Mouse (Mus musculus): ENCODE measurements around the gene Ehmt2. TPM values are rescaled to one million over a fixed set of nuclear protein-coding genes. Genes with fewer than 3 reads are reported as not detected.
A peak's percentile ranks its signal among the peaks of the same experiment; 100 is the strongest.
"Not testable (repeated sequence)": the region's sequence is repeated elsewhere in the genome, so short reads cannot be mapped to it uniquely, and the experiment has no call there.

Gene Ehmt2
- total RNA-seq, 2 experiments from 2014 or later: 175 to 184 TPM

GRCm38 (mm10) chr17:34893072-34893824 lies 5.0 kb upstream of the Ehmt2 start:
- no peak for DNase-seq (ENCODE audit: extremely low spot score in 1 of 2, low spot score in 2 of 2)
- Histone ChIP-seq H3K27ac (peak overlapping the region; percentile 86), H3K4me3 (peak overlapping the region; percentile 69)
- intact Hi-C loops (cut with DNase I): loop anchor here (2.0 to 10.0 kb wide), 4 partner anchors 38 to 768 kb away; partner anchors contain the start of genes Atp6v1g2 and Brd2
- no peak for TF ChIP-seq CTCF (IDR thresholded peaks at IDR 0.05)

- Histone ChIP-seq H3K4me3 (peak overlapping the region; percentile 69), H3K27ac (peak overlapping the region; percentile 91)
- intact Hi-C loops (cut with DNase I): loop anchor here (5.0 to 10.0 kb wide), 3 partner anchors 242 to 769 kb away; partner anchors contain the start of genes Atp6v1g2 and Brd2
- peak; percentile 91 to 93 for DNase-seq (ENCODE audit: extremely low spot score in 1 of 2, low spot score in 2 of 2)
- peak; percentile 6; the same call in 1 of the 2 replicates for TF ChIP-seq CTCF (IDR thresholded peaks at IDR 0.05)
These were observed 4.1 kb upstream of the Ehmt2 start for GRCm38 (mm10) chr17:34894074-34894597.

DNA sequence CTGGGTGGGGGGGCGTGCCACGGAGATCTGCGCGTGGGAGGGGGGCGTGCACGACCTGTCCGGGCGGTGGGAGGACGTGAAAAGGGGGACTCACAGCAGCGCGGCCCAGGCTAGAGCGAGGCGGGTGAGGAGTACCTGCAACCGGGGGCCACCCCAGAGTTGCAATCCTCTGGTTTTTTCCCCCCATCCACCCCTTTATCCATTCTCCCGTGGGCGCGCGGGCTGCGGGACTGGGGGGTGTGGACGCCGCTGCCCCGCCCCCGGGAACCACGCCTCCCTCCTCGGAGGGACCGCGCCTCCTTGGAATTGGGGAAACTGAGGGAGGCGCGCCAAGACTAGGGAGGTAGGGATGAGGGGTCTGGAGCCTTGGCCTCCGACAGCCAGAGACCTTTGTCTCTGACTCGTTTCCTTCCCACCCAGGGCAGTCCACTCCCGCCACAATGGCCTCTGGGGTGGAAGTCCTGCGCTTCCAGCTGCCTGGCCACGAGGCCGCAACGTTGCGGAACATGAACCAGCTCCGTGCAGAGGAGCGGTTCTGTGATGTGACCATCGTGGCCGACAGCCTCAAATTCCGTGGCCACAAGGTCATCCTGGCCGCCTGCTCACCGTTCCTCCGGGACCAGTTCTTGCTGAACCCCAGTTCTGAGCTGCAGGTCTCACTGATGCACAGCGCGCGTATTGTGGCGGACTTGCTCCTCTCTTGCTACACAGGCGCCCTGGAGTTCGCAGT lies 3.3 kb upstream of the Ehmt2 start:
- intact Hi-C loops (cut with DNase I): loop anchor here (5.0 to 10.0 kb wide), 3 partner anchors 243 to 770 kb away; partner anchors contain the start of genes Atp6v1g2 and Brd2
- no peak for TF ChIP-seq CTCF (IDR thresholded peaks at IDR 0.05)
- peak; percentile 53 to 56 for DNase-seq (ENCODE audit: extremely low spot score in 1 of 2, low spot score in 2 of 2)
- Histone ChIP-seq H3K4me3 (peak overlapping the region; percentile 69), H3K27ac (peak overlapping the region; percentile 91)

DNA sequence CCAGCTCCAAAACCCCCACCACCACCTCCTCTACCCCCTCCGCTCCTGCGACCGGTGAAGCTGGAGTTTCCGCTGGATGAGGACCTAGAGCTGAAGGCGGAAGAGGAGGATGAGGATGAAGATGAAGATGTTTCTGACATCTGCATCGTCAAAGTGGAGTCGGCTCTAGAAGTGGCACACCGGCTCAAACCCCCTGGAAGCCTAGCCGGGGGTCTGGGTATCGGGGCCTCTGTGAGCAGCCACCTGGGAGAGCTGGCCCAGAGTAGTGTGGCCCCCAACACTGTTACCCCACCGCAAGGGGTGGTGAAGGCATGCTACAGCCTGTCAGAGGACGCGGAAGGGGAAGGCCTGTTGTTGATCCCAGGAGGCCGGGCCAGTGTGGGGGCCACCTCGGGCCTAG lies 2.5 kb upstream of the Ehmt2 start:
- intact Hi-C loops (cut with DNase I): loop anchor here (10.0 kb wide), 1 partner anchor 771 kb away; the partner anchor contains the start of gene Brd2
- H3K27ac ChIP-seq: no peak overlapping the region
- no peak for TF ChIP-seq CTCF (IDR thresholded peaks at IDR 0.05)
- no peak overlapping the region for H3K4me3 ChIP-seq
- DNase-seq (ENCODE audit: extremely low spot score in 1 of 2, low spot score in 2 of 2): no peak

DNA sequence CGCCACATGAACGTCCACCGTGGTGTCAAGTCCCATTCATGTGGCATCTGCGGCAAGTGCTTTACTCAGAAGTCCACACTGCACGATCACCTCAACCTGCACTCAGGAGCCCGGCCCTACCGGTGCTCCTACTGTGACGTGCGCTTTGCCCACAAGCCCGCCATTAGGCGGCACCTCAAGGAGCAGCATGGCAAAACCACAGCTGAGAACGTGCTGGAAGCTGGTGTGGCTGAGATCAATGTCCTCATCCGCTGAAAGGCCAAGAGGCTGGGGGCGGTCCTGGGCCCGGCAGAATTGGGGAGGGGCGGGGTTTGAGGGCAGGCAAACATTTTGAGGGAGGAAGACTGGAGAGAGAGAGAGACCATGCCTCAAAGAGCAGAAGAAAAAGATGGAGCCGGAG lies 1.9 kb upstream of the Ehmt2 start:
- intact Hi-C loops (cut with DNase I): loop anchor here (10.0 kb wide), 1 partner anchor 772 kb away; the partner anchor contains the start of gene Brd2
- Histone ChIP-seq H3K4me3 (no peak overlapping the region), H3K27ac (no peak overlapping the region)
- no peak for TF ChIP-seq CTCF (IDR thresholded peaks at IDR 0.05)
- no peak for DNase-seq (ENCODE audit: extremely low spot score in 1 of 2, low spot score in 2 of 2)

DNA sequence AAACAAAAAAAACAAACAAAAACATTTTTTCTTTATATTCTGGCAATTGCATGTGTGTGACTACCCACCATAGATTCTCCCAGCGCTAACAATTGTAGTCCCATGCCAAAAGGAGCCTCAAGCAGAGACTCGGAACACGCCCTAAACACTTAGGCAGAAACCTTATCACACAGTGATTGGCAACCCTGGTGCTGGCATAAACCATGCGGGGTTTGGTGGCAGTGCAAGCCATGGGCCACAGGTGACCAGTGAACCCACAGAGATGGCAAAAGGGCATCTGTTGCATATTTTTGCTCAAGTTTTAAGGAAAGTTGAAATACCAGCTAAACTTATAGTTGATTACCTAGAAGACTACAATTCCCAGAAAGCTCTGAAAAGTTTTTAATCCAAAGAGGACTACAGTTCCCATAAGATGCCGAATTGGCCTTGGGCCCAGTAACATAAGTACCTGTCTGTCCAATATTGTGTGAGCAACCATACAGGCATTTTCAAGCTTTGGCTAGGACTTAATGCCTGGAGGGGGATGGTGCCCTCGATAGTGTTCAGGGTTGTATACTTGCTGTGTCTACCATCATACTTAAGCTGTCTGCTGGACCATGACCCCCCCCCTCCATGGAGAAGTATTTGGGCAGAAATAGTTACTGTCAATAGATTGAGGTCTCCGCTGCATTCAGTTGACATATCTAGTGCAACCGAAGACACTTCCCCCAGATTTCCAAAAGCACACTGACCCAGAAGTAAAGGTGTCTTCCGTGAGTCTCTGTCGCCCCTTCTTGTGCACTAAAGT lies 703 bp upstream of the Ehmt2 start:
- Histone ChIP-seq H3K27ac (peak overlapping the region; percentile 98), H3K4me3 (peak overlapping the region; percentile 70)
- intact Hi-C loops (cut with DNase I): loop anchor here (2.0 to 10.0 kb wide), 2 partner anchors 33 to 773 kb away; partner anchors contain the start of genes Brd2 and Neu1
- no peak for TF ChIP-seq CTCF (IDR thresholded peaks at IDR 0.05)
- peak in 1 of 2 experiments; percentile 35 for DNase-seq (ENCODE audit: extremely low spot score in 1 of 2, low spot score in 2 of 2)

GRCm38 (mm10) chr17:34898706-34899052 lies 410 bp downstream of the Ehmt2 start:
- DNase-seq (ENCODE audit: extremely low spot score in 1 of 2, low spot score in 2 of 2): no peak
- peak overlapping the region; percentile 44; the same call in 1 of the 2 replicates for H3K27ac ChIP-seq
- TF ChIP-seq CTCF (IDR thresholded peaks at IDR 0.05): no peak
- peak overlapping the region; percentile 70 for H3K4me3 ChIP-seq
- intact Hi-C loops (cut with DNase I): loop anchor here (2.0 to 10.0 kb wide), 2 partner anchors 32 to 774 kb away; partner anchors contain the start of genes Brd2 and Neu1

- TF ChIP-seq CTCF (IDR thresholded peaks at IDR 0.05): no peak
- peak; percentile 37 to 38 for DNase-seq (ENCODE audit: extremely low spot score in 1 of 2, low spot score in 2 of 2)
- intact Hi-C loops (cut with DNase I): loop anchor here (2.0 to 10.0 kb wide), 2 partner anchors 32 to 774 kb away; partner anchors contain the start of genes Brd2 and Neu1
- H3K27ac ChIP-seq: peak overlapping the region; percentile 87
- peak overlapping the region; percentile 70 for H3K4me3 ChIP-seq
These were observed 1.0 kb downstream of the Ehmt2 start for GRCm38 (mm10) chr17:34899053-34899889.

GRCm38 (mm10) chr17:34899890-34900243 lies 1.6 kb downstream of the Ehmt2 start:
- intact Hi-C loops (cut with DNase I): loop anchor here (2.0 to 10.0 kb wide), 2 partner anchors 31 to 775 kb away; partner anchors contain the start of genes Brd2 and Neu1
- Histone ChIP-seq H3K27ac (peak overlapping the region; percentile 87), H3K4me3 (peak overlapping the region; percentile 70)
- no peak for TF ChIP-seq CTCF (IDR thresholded peaks at IDR 0.05)
- no peak for DNase-seq (ENCODE audit: extremely low spot score in 1 of 2, low spot score in 2 of 2)

DNA sequence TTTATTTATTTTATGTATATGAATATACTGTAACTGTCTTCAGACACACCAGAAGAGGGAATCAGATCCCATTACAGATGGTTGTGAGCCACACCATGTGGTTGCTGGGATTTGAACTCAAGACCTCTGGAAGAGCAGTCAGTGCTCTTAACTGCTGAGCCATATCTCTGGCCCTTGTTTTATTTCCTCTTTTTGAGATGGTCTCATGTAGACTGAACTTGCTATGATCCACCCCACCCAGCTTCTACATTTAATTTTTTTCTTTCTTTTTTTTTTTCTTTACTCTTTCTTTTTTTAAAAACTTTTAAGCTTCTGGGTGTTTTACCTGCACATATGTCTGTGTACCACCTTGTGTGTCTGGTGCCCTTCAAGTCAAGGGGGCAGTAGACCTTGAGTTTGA lies 2.6 kb downstream of the Ehmt2 start:
- H3K27ac ChIP-seq; intact Hi-C loops (cut with DNase I); H3K4me3 ChIP-seq; DNase-seq (ENCODE audit: extremely low spot score in 1 of 2, low spot score in 2 of 2): not testable (repeated sequence)

DNA sequence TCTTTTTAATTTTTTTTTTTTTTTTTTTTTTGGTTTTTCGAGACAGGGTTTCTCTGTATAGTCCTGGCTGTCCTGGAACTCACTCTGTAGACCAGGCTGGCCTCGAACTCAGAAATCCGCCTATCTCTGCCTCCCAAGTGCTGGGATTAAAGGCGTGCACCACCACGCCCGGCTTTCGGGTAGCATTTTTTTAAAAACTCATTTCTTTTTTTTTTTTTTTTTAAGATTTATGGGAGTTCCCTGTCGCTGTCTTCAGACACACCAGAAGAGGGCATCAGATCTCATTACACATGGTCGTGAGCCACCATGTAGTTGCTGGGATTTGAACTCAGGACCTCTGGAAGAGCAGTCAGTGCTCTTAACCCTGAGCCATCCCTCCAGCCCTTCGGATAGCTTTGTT lies 3.7 kb downstream of the Ehmt2 start:
- H3K4me3 ChIP-seq; H3K27ac ChIP-seq; DNase-seq (ENCODE audit: extremely low spot score in 1 of 2, low spot score in 2 of 2); intact Hi-C loops (cut with DNase I): not testable (repeated sequence)
